Mouse (Mus musculus): ENCODE data around the gene Fgf23.

Gene Fgf23

DNA sequence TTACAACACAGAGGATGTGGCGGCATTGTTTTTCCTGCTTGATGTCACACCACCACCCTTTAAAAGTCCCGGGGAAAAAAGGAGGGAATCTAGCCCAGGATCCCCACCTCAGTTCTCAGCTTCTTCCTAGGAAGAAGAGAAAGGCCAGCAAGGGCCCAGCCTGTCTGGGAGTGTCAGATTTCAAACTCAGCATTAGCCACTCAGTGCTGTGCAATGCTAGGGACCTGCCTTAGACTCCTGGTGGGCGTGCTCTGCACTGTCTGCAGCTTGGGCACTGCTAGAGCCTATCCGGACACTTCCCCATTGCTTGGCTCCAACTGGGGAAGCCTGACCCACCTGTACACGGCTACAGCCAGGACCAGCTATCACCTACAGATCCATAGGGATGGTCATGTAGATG lies at the start of gene Fgf23:
TSS of gene Fgf23 (plus strand) at position 86 of the 400 bp plus-strand sequence.
- DNase-seq (ENCODE audit: low spot score), result no peak

DNA sequence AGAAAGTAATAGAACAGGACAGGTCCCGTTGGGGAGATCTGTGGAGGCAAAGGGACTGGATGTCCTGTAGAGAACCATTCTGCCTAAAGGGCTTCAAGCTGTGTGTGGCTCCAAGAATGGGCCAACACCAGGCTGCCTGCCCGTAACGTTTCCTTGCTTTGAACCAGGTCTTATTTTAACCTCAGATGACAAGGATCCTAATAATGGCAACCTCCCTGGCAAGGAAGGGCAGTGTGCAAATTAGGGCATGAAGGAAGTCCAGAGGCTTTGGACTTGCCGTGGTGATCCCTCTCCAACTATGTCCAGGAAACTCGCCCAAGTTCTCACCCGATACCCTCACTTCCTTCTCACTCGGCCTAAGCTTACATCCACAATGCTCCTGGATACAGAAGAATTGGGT lies 47.9 kb upstream of the Fgf23 start:
- no peak for DNase-seq (ENCODE audit: low spot score)

DNA sequence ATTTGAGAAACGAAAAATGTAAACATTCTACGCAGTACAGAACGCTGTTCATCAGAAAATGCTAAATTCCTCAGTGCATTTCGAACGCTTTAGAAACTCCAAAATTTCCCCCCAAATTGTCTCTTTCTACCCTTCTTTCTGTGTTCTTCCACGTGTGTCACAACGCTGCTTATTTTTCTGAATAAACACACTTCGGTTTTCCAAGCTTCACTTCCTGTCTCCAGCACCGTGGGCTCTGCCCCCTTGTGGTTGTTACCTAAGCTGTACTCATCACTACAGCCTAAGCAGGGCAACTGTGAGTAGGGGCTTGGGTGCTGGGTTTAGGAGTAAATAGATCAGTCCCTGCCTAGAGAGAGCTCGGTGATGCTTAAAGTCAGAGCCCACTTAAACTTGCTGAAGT lies 37.9 kb upstream of the Fgf23 start:
- DNase-seq (ENCODE audit: low spot score), result peak; percentile 8

DNA sequence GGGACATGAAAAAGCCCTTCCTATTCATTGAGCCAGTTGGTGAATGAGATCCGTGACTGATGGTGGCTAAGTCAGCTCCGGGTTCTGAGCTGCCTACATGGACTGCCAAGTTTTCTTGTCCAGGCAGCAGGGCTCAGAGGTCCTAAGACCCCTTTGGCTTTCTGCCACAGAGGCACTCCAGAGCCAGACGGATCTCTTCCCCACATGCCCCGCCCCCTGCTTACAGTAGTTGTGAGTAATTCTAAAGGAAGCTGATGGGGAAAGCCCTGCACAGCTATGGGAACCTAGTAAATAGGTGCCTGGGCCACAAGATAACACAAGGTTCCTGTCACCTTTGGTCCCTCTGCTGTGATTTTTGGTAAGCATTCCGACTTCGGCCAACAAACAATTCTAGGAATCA lies 27.8 kb upstream of the Fgf23 start:
- DNase-seq (ENCODE audit: low spot score), result no peak

DNA sequence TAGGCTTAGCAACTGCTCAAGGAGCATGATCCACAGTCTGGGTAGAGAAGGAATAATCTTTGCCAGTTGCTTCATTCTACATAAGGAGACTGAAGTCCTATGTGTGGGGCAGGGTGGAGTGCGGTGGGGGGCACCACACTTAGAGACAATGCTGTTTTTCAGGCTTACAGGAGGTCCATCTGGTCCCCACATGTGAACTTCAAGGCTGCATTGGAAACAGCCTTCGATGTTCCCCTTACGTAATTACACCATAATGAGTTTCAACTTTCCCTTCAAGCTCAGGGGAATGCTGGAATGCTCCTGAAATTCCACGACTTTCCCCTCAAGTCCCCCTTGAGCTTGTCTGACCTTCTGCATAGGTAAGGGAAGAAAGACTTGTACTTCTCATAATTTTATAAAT lies 21.9 kb upstream of the Fgf23 start:
- DNase-seq (ENCODE audit: low spot score), result no peak

DNA sequence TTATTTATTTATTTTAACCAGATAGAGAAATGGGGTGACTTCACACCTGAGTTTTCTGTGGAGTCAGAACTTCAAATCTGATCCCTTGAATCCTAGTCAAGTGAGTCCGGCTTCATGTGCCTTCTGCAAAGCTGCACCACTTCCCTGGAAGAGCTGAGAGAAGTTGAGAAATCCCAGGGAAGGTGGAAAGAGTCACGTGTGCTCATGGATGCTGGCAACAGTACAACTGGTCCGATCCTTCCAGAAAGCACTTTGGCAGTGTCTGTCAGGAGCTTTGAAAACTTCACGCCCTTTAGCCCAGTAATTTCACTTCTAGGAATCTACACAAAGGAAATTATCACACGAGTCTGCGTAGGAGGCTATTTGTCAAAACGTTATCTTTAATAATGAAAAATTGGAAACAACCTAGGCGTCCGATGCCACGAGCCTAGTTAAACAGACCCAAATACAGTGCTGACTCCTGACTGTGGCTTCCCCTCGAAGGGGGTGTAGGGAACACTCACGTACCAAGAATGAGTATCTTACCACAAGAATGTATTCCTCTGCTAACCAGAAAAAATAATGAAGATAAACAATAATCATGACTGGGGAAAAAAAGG lies 15.6 kb upstream of the Fgf23 start:
- no peak for DNase-seq (ENCODE audit: low spot score)

DNA sequence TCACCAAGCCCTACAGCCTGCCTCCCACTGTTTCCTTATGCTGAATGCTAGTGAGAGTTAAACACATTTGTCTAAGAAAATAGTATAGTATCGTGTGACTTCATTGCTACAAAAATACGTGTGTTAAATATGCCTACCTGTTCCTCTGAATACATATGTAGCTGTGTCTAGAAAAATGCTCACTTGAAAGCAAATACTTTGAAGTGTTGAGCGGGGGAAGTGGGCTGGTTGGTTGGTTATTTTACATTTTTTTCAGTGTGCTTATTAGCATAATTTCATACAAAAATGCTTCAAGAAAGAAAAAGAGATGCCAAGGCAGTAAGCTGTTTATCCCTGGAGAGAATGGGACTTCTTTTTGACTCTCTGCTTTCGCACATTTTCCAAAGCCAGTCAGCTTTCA lies 12.7 kb upstream of the Fgf23 start:
- no peak for DNase-seq (ENCODE audit: low spot score)

DNA sequence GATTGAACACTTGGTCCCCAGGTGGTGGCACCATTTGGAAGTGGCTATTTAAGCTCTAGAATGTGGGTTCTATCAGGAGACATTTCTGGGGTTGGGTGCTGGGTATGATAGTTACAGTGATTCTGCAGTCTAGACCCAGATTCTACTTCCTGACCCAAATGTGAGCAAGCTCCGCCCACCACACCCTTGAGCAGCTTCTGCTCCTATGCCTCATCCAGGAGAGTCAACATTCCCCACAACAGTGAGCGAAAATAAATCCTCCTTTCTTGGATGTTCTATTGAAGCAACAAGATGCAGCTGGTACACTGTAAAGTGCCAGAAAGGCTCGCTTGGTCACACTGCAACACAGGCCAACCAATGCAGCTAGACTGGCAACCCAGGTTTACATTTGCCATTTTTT lies 8.8 kb upstream of the Fgf23 start:
- DNase-seq (ENCODE audit: low spot score), result no peak

DNA sequence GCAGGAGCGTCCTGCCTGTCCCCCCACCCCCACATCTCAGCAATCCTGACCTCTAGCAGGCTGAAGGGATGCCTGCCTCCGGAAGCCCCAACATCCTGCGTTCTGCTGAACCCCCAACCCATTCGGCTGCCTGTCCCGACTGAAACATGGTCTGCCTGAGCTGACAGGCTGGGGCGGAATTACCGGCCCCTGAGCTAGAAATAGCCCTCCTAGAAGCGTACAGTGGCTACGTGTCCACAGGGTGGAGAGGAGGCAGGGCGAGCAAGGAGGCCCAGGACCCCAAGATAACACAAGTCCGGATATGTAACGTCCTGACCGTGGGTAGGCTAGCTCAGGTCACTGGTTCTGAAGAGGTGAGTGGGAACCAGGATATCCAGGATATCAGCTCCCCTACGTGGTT lies 7.9 kb upstream of the Fgf23 start:
- no peak for DNase-seq (ENCODE audit: low spot score)

DNA sequence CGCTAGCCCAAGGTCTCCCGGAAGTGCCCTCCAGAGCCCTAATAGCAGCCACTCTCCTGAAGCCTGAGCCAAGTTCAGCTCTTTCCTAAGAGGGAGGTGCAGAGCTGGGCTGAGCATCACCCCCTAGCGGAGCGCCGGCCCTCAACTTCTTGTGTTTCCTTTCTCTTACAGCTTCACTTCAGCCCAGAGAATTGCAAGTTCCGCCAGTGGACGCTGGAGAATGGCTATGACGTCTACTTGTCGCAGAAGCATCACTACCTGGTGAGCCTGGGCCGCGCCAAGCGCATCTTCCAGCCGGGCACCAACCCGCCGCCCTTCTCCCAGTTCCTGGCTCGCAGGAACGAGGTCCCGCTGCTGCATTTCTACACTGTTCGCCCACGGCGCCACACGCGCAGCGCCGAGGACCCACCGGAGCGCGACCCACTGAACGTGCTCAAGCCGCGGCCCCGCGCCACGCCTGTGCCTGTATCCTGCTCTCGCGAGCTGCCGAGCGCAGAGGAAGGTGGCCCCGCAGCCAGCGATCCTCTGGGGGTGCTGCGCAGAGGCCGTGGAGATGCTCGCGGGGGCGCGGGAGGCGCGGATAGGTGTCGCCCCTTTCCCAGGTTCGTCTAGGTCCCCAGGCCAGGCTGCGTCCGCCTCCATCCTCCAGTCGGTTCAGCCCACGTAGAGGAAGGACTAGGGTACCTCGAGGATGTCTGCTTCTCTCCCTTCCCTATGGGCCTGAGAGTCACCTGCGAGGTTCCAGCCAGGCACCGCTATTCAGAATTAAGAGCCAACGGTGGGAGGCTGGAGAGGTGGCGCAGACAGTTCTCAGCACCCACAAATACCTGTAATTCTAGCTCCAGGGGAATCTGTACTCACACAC lies 7.4 kb downstream of the Fgf23 start:
- peak; percentile 19 for DNase-seq (ENCODE audit: low spot score)

DNA sequence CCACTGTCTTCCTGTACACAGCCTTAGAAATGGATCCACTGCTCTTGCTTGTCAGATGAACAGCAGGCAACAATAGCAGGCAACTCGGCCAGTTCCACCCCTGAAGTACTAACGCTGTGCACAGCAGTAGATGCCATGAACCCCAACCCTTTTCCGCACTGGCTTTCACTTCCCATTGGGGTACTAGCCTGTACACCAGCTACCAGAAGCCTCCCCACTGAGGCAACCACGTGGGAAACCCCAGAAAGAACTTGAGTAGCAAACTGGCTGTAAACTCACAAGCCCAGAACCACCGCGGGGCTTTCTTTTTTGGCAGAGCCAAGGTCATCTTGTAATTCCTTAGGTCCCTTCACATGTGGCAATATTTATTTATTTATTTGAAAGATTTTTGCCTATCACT lies 9.1 kb downstream of the Fgf23 start:
- DNase-seq (ENCODE audit: low spot score), result no peak

DNA sequence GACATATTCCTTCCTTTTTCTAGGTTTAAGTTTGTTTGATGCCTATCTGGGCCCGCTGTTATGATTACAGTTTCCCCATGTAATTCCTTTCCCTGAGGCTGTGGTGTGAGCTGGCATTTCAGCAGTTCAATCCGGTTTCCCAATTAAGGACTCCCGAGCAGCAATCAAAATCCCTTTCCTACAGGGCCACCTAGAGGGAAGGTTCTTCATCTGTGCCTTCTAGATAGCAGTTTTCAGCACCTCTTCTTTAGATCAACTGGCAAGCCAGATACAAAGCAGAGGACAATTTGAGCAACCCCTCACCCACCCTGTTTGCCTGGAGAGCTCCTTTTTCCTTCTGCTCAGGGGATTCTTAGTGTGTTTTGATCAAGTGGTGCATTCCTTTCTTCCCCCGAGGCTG lies 14.0 kb downstream of the Fgf23 start:
- peak; percentile 20 for DNase-seq (ENCODE audit: low spot score)

DNA sequence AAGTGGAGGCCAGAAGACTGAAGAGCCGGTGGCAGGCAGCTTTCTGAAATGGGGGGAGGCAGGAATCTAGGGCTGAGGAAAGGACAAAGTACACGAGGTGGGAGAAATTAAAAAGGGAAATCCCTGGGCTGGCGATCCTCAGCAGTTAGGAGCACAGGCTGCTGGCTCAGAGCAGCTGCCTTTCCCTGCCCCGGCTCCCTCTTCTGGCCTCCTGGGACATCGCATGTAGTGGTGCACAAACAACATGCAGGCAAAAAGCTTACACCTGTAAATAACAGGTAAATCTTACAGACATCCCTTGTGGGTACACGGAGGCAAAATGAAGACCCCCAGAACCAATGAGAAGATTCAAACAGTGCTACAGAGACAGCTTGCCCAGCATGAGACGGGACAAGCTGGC lies 21.9 kb downstream of the Fgf23 start:
- DNase-seq (ENCODE audit: low spot score), result no peak

DNA sequence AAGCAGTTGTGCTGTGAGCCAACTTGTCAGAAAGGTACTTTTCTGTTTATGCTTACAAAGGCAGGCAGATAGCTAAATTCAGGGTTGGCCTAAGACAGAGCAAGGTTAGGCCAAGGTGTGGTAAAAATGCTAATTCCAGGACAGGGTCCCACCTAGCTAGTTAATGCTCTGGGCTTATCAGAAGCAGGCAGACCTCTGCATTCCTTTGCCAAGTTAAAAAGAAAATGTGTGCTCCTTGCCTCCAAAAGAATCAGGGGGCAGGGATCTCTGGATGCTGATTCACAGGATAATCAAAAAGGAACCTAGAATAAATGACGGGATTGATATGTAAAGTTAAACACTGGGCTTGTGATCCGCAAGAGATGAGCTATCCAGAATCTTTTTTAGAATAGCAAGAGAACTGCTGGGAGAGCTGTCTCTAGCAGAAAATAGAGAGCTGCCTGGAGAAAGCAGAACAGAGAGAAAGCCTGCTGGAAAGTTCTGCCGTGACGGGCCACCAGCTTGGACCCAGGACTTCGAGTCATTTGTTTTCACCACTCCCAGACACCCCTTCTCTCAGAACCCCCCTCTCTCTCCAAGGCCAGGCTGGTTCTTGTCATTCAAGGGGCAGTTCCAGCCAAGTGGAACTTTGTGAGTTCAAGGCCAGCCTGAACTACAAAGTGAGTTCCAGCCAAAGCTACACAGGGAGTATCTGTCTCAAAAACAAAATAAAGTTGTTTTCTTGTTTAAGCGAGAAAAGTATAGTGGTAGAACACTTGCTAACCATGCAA lies 31.0 kb downstream of the Fgf23 start:
- DNase-seq (ENCODE audit: low spot score), result no peak

DNA sequence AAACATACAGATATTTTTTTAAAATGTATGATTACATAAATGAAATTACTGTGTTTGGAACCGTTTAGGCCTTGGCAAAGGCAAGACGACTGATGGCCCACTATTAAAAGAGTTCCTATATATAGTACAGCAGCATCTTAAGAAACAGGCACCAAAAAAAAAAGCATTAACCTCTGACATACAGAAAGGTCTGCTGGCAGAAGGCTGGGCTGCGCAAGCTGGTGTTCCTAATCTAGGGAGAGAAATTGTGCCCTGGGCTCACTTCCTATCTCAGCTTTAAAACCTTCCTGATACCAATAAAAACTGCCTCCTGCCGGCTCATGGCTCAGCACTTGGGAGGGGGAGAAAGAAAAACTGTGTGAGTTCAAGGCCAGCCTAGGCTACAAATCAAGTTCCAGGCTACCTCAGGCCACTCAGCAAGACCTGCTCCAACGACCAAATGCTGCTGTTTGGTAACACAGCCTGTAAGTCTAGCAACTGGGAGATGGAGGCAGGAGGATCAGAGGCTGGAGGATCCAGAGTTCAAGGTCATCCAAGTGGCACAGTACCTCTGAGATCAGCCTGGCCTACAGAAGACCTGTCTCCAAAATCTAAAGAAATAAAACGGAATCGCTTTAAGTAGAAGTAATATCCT lies 31.8 kb downstream of the Fgf23 start:
- DNase-seq (ENCODE audit: low spot score), result no peak

DNA sequence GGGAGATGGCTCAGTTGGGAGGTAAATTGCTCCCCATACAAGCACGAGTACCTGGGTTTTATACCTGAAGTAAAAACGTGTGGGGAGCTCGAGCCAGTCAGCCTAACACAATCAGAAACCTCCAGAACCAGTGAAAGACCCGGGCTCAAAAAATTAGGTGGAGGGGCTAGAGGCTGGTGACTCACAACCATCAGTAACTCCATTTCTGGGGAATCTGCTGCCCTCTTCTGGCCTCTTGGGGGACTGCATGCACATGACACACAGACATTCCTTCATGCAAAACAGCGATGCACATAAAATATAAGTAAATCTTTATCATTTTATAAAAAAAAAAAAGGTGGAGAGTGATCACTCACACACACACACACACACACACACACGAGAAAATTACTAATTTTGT lies 32.4 kb downstream of the Fgf23 start:
- peak; percentile 13 for DNase-seq (ENCODE audit: low spot score)

DNA sequence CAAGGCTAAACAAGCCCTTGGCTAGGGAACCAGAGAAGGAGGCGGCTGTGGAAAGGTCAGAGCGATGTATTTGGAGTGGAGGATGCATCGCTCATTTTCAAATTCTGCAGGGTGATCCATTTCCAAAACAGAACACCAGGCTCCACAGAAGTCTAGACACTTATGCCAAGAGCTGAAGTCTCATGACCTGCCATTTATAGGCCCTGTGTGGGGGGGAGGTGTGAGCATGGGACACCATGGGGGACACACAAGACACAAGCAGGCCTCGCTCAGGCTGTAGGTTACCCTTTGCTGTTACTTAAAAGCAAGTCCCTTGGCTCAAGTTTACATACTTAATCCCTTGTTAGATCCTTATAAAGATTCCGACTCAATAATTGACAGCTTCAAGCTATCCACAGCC lies 33.5 kb downstream of the Fgf23 start:
- DNase-seq (ENCODE audit: low spot score), result no peak

DNA sequence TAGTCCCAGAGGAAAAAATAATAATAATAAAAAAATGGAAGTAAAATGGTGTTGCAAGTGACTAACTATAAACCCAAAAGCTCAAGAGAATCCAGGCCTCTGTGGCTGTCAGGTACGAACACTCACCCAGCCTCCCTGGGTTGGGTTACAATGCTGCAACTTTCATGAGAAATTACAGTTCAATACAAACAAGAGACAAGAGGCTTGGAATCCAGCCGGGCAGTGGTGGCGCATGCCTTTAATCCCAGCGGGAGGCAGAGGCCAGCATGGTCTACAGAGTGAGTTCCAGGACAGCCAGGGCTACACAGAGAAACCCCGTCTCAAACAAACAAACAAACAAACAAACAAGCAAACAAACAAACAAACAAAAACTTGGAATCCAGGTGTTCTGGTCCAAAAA lies 34.0 kb downstream of the Fgf23 start:
- DNase-seq (ENCODE audit: low spot score), result no peak

DNA sequence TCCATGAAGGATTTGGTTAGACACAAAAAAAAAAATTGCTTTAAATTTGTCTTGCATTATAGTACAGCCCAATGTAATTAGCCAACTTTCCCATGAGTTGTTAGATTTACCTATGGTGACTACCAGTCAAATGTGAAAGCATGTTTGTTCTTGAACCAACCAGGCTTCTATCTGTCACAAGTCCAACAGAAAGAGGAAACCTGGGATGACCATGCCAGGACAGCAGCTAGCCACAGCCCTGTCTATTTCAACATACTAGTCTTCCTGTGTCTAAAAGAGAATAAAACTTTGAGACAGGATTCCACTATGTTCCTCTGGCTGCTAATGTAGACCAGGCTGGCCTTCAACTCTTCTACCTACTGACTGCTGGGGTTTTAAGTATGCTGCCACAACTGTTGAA lies 34.7 kb downstream of the Fgf23 start:
- no peak for DNase-seq (ENCODE audit: low spot score)

DNA sequence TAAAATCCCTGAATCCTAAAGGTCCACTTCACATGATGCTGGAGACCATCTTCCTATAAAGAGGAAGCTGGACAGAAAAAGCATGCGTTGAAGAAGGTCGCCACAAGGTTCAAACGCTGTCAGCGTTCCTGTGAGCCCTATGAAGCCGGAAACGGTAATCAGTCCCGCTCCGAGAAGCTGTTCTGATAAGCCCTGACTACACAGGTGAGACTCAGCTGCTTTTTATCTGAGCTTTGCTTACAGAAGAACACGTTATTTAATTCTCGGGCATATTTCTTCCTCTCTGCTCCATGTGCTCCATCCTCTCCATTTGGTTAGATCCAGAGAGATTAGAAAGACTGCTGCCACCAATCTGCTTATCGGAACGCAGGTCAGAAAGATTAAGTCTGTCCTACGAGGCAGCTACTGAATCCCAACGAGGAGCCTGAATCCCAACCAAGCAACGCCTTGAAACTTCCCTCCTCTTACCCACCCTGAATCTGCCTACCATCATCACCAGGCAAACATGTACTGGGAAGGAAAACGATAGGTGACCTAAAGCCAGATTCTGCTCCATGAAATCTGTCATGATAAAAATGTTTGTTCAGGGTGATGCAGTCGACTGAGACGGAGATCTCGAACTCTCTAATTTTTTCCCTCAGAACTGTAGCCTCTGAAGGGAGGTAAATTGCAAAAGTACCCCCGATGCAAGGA lies 35.8 kb downstream of the Fgf23 start:
- no peak for DNase-seq (ENCODE audit: low spot score)

DNA sequence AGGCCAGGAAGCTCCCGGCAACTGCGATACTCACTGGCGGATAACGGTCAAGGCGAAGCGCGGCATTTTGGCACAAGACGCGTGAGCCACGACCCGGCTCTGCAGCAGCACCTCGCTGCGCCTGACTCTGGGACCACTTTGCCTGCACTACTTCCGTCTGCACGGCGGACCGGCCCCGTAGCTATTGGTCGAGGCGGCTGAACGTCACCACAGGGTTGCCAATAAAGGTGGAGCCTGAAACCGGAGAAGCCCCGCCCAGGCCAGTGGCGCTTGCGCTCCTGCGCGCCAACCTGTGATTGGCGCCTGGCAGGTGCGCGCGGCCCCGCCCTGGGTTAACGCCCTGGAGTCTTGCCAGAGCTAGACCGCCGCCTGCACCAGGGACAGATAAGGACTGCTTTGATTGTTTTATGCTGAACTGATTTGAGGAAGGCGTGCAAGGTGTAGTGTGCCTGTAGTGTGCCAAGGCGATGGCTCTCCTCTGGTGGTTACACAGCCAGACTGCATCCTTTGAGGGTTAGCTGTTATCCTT lies 36.8 kb downstream of the Fgf23 start, which contains the start of gene Tigar:
TSS of gene Tigar (minus strand) at position 156 of the 529 bp plus-strand sequence.
- DNase-seq (ENCODE audit: low spot score), result peak; percentile 89
